Mouse (Mus musculus) bone marrow, adult 2 months (tissue): ENCODE results near the gene Smg7.

ENCODE experiments used
- CTCF ChIP-seq: fragments of 200-500 bp; IDR thresholded peaks from 2 replicates; pipeline ENCODE4 v1.5.1; 2011; ENCODE audit warnings: low read length, control low read depth; ENCODE audit not compliant: control insufficient read depth, insufficient read depth
- POLR2A ChIP-seq: fragments of 200-500 bp; IDR thresholded peaks from 2 replicates; pipeline ENCODE4 v1.6.1; 2011; ENCODE audit warnings: low read depth, mild to moderate bottlenecking, control low read depth, low read length, borderline replicate concordance; ENCODE audit not compliant: control insufficient read depth

GRCm38 (mm10) chr1:152933962-152934361, 31.5 kb upstream of the Smg7 start:
- TF ChIP-seq POLR2A, result no peak
- no peak for TF ChIP-seq CTCF
